Mouse (Mus musculus) stomach, embryonic 14.5 days (tissue): ENCODE results near the gene Slc43a3. TPM values are rescaled to one million over a fixed set of nuclear protein-coding genes. Genes with fewer than 3 reads are reported as not detected.
"Not testable (repeated sequence)": the region's sequence is repeated elsewhere in the genome, so short reads cannot be mapped to it uniquely, and the experiment has no call there.

Experiments used
- ATAC-seq: fragments of 200-750 bp; cut with Nextera tagmentation; 2 replicates; pipeline ENCODE4 v1.8.0; 2017; ENCODE audit warnings: low read depth, moderate TSS enrichment; ENCODE audit not compliant: insufficient number of reproducible peaks, insufficient read depth, low FRiP score
- H3K27ac ChIP-seq: fragments of 300-500 bp; sonication (generic); 2 replicates; pipeline ENCODE4 v1.5.1; 2014; ENCODE audit warnings: mild to moderate bottlenecking, low read length, moderate library complexity, mixed read lengths
- H3K27me3 ChIP-seq: fragments of 300-500 bp; sonication (generic); 2 replicates; pipeline ENCODE4 v1.6.1; 2014; ENCODE audit warnings: low read length, control low read depth, mixed read lengths; ENCODE audit not compliant: control insufficient read depth, insufficient read depth
- H3K36me3 ChIP-seq: fragments of 300-500 bp; sonication (generic); 2 replicates; pipeline ENCODE4 v1.6.1; 2014; ENCODE audit warnings: mild to moderate bottlenecking, control low read depth, low read length, moderate library complexity, mixed read lengths; ENCODE audit not compliant: control insufficient read depth, insufficient read depth
- H3K4me1 ChIP-seq: fragments of 300-500 bp; sonication (generic); 2 replicates; pipeline ENCODE4 v1.6.1; 2014; ENCODE audit warnings: low read length, control low read depth, mixed read lengths; ENCODE audit not compliant: control insufficient read depth, insufficient read depth
- H3K4me2 ChIP-seq: fragments of 300-500 bp; sonication (generic); replicated peaks from 2 replicates; pipeline ENCODE4 v1.6.1; 2014; ENCODE audit warnings: low read depth, low read length, control low read depth
- H3K4me3 ChIP-seq: fragments of 300-500 bp; sonication (generic); 2 replicates; pipeline ENCODE4 v1.5.1; 2014; ENCODE audit warnings: low read depth, low read length, control low read depth
- H3K9ac ChIP-seq: fragments of 300-500 bp; sonication (generic); replicated peaks from 2 replicates; pipeline ENCODE4 v1.6.1; 2014; ENCODE audit warnings: low read depth, mild to moderate bottlenecking, control low read depth, low read length, moderate library complexity, mixed read lengths
- H3K9me3 ChIP-seq: fragments of 300-500 bp; sonication (generic); 2 replicates; pipeline ENCODE4 v1.6.1; 2016; ENCODE audit warnings: low read depth, low read length, control low read depth; ENCODE audit not compliant: control insufficient read depth
- WGBS: fragments of 180-500 bp; shearing (Covaris S2); extraction: QIAGEN DNeasy Blood & Tissue Kit; methylation state at CpG from one replicate; pipeline ENCODE4 v1.1.7; 2014; 5-methylcytosine and 5-hydroxymethylcytosine counted together
- polyA plus RNA-seq: library from polyadenylated mRNA; unstranded; fragments of >200 nt; fragmentation: Nextera tagmentation; extraction: Ambion mirVana; gene quantifications from 2 replicates; pipeline ENCODE4 v1.2.1, GENCODE M21; 2014

Slc43a3 gene
- polyA plus RNA-seq, 1 experiment from 2014 or later = 40.4 TPM

GRCm38 (mm10) chr2:84895495-84896198 is 40.7 kb upstream of the Slc43a3 start:
- no peaks in the 10 kb centered on the region for H3K27me3 ChIP-seq
- ATAC-seq = no peak
- H3K36me3 ChIP-seq = no peaks in the 10 kb centered on the region
- H3K9ac ChIP-seq = no peak overlapping the region
- H3K4me2 ChIP-seq = no peak overlapping the region
- H3K4me1 ChIP-seq = no peaks in the 10 kb centered on the region
- H3K27ac ChIP-seq = no peak overlapping the region
- no peak overlapping the region for H3K4me3 ChIP-seq
- no peaks in the 10 kb centered on the region for H3K9me3 ChIP-seq
- WGBS = 29% methylated on average over 4 of the region's 4 CpGs

- WGBS = 93% methylated on average over 6 of the region's 6 CpGs
- not testable (repeated sequence) for H3K27ac ChIP-seq, H3K9ac ChIP-seq, H3K9me3 ChIP-seq, H3K27me3 ChIP-seq, H3K4me3 ChIP-seq, H3K4me2 ChIP-seq, ATAC-seq, H3K36me3 ChIP-seq, H3K4me1 ChIP-seq
Observed at GRCm38 (mm10) chr2:84896686-84897085, 39.7 kb upstream of the Slc43a3 start.

- no peak; the same call in 1 of the 2 replicates for ATAC-seq
- Histone ChIP-seq H3K27me3 (no peaks in the 10 kb centered on the region), H3K4me2 (no peak overlapping the region), H3K4me1 (peaks cover 4% of the 10 kb centered on the region; the same call in 1 of the 2 replicates), H3K9me3 (no peaks in the 10 kb centered on the region), H3K9ac (no peak overlapping the region), H3K27ac (no peak overlapping the region), H3K36me3 (no peaks in the 10 kb centered on the region), H3K4me3 (no peak overlapping the region)
- WGBS = 26% methylated on average over 3 of the region's 3 CpGs
Observed at GRCm38 (mm10) chr2:84912722-84913121, 23.7 kb upstream of the Slc43a3 start.

GRCm38 (mm10) chr2:84913881-84914280 is 22.5 kb upstream of the Slc43a3 start:
- Histone ChIP-seq H3K36me3 (no peaks in the 10 kb centered on the region), H3K4me2 (no peak overlapping the region), H3K9ac (no peak overlapping the region), H3K4me1 (peaks cover 7% of the 10 kb centered on the region; the same call in 1 of the 2 replicates), H3K27me3 (no peaks in the 10 kb centered on the region), H3K27ac (no peak overlapping the region), H3K4me3 (no peak overlapping the region), H3K9me3 (no peaks in the 10 kb centered on the region)
- no peak for ATAC-seq
- 46% methylated on average over 5 of the region's 5 CpGs for WGBS

GRCm38 (mm10) chr2:84915330-84915729 is 21.0 kb upstream of the Slc43a3 start:
- Histone ChIP-seq H3K27me3 (no peaks in the 10 kb centered on the region), H3K4me1 (peaks cover 7% of the 10 kb centered on the region; the same call in 1 of the 2 replicates), H3K36me3 (no peaks in the 10 kb centered on the region), H3K4me2 (no peak overlapping the region), H3K4me3 (no peak overlapping the region), H3K27ac (no peak overlapping the region), H3K9ac (no peak overlapping the region), H3K9me3 (no peaks in the 10 kb centered on the region)
- WGBS = 68% methylated on average over 3 of the region's 3 CpGs
- ATAC-seq = no peak

GRCm38 (mm10) chr2:84916548-84917320 is 19.6 kb upstream of the Slc43a3 start:
- H3K9ac ChIP-seq = no peak overlapping the region
- ATAC-seq = no peak
- H3K4me3 ChIP-seq = no peak overlapping the region
- H3K27ac ChIP-seq = no peak overlapping the region; the same call in 1 of the 2 replicates
- peaks cover 7% of the 10 kb centered on the region; the same call in 1 of the 2 replicates for H3K4me1 ChIP-seq
- WGBS = 49% methylated on average over 8 of the region's 8 CpGs
- H3K9me3 ChIP-seq = no peaks in the 10 kb centered on the region
- H3K27me3 ChIP-seq = no peaks in the 10 kb centered on the region
- H3K36me3 ChIP-seq = no peaks in the 10 kb centered on the region
- no peak overlapping the region for H3K4me2 ChIP-seq

GRCm38 (mm10) chr2:84918188-84918587 is 18.2 kb upstream of the Slc43a3 start:
- H3K27ac ChIP-seq = no peak overlapping the region
- H3K4me2 ChIP-seq = no peak overlapping the region
- WGBS = 21% methylated on average over 3 of the region's 3 CpGs
- no peaks in the 10 kb centered on the region for H3K36me3 ChIP-seq
- no peak overlapping the region for H3K9ac ChIP-seq
- no peaks in the 10 kb centered on the region for H3K9me3 ChIP-seq
- ATAC-seq = no peak
- H3K27me3 ChIP-seq = no peaks in the 10 kb centered on the region
- H3K4me3 ChIP-seq = no peak overlapping the region
- H3K4me1 ChIP-seq = peaks cover 7% of the 10 kb centered on the region; the same call in 1 of the 2 replicates

GRCm38 (mm10) chr2:84919601-84920108 is 16.7 kb upstream of the Slc43a3 start:
- no peak for ATAC-seq
- WGBS = 93% methylated on average over 10 of the region's 10 CpGs
- no peak overlapping the region for H3K9ac ChIP-seq

More at GRCm38 (mm10) chr2:84919601-84920108, 16.7 kb upstream of the Slc43a3 start:
- Histone ChIP-seq H3K27ac (no peak overlapping the region), H3K4me2 (no peak overlapping the region), H3K27me3 (no peaks in the 10 kb centered on the region), H3K9me3 (peaks cover 6% of the 10 kb centered on the region; the same call in 1 of the 2 replicates), H3K4me3 (no peak overlapping the region), H3K36me3 (no peaks in the 10 kb centered on the region), H3K4me1 (0 out of 2 replicates have a peak, but pooled peaks cover 3% of the 10 kb centered on the region)
